Mouse (Mus musculus) heart, adult 9 months (tissue): ENCODE measurements around the gene Cep104.

Source experiments
- DNase-seq, 2 experiments: peaks; one replicate each; pipeline ENCODE4 v3.0.0; 2022; ENCODE audit warnings: low spot score in 2 of 2

The Cep104 gene

DNA sequence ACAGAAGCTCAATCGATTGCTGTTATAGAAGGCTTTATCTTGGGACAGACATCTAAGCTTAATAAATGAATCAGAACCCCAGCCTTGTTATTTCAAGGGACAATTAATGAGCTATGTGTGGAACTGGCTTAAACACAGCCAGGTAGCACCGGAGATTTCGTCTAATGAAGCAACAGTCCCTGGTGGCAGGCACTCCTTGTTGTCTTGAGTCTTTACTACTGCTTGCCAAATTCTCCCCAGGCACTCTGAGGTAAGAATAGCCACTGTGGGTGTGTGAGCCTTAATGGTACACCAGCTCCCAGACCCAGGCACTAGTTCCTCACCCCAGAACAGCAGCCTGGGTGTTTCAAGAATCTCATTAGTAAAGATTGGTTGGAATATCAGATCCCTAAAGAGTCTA is 76.4 kb downstream of the Cep104 start:
- no peak for DNase-seq

DNA sequence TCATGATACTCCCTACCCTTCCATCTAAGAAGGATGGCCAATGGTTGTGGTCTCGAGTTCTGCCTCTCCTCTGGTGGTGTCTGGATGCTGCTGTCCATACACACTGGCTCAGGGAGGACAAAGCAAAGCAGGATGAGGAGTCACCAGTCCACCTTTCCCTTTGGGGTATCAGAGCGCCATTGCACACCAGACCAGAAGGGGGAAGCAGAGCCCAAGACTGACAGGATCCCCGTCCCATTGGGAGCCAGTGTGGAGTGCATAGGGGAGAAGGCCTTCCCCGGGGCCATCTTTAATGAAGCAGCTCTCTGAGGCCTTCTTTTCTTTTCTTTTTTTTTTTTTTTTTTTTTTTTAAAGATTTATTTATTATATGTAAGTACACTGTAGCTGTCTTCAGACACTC is 78.1 kb downstream of the Cep104 start:
- no peak for DNase-seq

DNA sequence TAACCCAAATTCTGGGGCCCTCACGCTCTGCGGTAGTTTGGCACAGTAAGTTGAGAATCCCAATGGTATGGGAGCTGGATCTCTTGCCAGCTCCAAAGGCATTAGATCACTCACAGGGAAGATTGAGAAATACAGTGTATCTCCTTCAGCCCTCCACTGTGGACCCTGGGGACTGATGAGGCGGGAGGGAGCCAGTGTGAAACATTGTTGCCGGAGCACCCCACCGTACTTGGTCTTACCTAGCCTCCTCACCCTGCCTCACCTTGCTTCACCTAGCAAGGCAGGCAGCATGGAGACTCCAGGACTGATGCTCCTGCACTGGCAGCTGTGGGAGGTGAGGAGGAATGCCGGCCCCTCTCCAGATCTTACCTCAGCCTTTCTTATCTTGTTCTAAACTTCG is 80.5 kb downstream of the Cep104 start:
- DNase-seq, result peak; percentile 21 to 25

DNA sequence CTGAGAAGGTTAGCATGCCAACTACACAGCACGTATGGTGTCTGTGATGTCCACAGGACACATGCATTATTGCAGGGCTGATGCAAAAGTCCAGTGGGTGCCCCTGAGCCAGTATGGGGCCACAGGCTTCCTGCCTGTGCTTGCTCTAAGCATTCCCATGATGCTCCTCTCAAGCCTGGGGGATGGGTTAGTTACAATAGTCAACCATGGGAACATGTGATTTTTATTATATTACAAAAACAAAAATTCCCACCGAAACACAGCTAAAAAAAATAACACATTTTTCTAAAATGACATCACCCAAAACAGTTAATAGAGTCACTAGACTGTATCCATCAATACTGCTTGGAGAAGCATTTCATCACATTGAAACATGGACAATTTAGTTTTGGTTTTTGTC is 81.1 kb downstream of the Cep104 start:
- DNase-seq, result no peak

DNA sequence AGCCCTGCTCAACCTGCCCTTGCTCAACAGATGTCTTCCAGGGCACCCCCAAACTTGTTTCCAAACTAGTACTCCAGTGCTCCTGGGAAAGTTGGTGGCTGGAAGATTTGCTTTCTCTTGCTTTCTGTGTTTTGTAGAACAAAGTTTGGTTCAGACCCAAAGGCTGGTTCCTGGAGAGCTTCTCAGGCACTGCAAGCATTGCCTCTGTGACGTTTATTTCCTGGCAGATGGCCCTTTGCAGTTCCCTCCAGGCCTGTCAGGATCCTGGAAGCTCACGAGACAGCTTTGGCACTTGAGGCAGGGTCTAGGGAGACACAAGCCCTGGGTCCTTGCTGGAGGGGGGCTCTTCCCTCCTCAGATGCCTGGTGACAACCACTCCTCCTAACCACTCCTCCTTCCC is 81.7 kb downstream of the Cep104 start:
- peak; percentile 18 to 28 for DNase-seq

DNA sequence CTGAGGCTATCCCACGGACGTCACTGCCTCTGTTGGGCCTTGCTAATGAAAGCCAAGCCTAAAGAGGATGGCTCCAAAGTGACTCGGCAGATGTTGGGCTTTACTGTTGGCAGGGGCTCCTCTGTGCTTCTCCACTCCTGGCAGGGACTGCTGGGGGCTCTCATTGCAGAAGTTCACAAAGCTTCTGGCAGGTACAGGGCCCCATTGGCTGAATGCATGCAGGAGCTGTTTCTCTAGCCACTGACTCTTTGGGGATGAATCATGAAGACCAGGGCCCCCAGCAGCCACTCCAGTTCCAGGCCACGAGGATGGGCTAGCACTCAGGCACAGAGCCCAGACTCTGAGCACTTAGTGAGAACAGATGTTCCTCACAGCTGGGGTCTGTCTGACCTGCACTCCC is 82.7 kb downstream of the Cep104 start:
- DNase-seq, result peak; percentile 9 to 10
